Mouse (Mus musculus): ENCODE results near the gene Gtf3c5. TPM values are rescaled to one million over a fixed set of nuclear protein-coding genes. Genes with fewer than 3 reads are reported as not detected.

Gtf3c5 gene
- polyA plus RNA-seq, 1 experiment from 2014 or later = 47.7 TPM

GRCm38 (mm10) chr2:28618777-28619336, 35.3 kb upstream of the Gtf3c5 start:
- H3K4me1 ChIP-seq = no peaks in the 10 kb centered on the region
- no peaks in the 10 kb centered on the region for H3K9me3 ChIP-seq (replicated peaks)
- H3K4me2 ChIP-seq (replicated peaks) = no peak overlapping the region
- no peak overlapping the region for H3K4me3 ChIP-seq (replicated peaks)
- peaks cover 18% of the 10 kb centered on the region for H3K27me3 ChIP-seq
- no peak overlapping the region for H3K9ac ChIP-seq
- WGBS = 81% methylated on average over 6 of the region's 6 CpGs
- H3K36me3 ChIP-seq = no peaks in the 10 kb centered on the region
- no peak for ATAC-seq (ENCODE audit: insufficient number of reproducible peaks, low FRiP score, low TSS enrichment, low read depth)
- no peak overlapping the region for H3K27ac ChIP-seq (replicated peaks)

- H3K4me1 ChIP-seq = no peaks in the 10 kb centered on the region
- H3K4me2 ChIP-seq (replicated peaks) = no peak overlapping the region
- no peak overlapping the region for H3K27ac ChIP-seq (replicated peaks)
- 66% methylated on average over 8 of the region's 8 CpGs for WGBS
- no peak for ATAC-seq (ENCODE audit: insufficient number of reproducible peaks, low FRiP score, low TSS enrichment, low read depth)
- H3K9me3 ChIP-seq (replicated peaks) = no peaks in the 10 kb centered on the region
- H3K9ac ChIP-seq = no peak overlapping the region
- H3K27me3 ChIP-seq = peaks cover 18% of the 10 kb centered on the region
- H3K4me3 ChIP-seq (replicated peaks) = no peak overlapping the region
- H3K36me3 ChIP-seq = no peaks in the 10 kb centered on the region
These were observed 34.2 kb upstream of the Gtf3c5 start for GRCm38 (mm10) chr2:28617498-28618486.

GRCm38 (mm10) chr2:28616874-28617273, 33.3 kb upstream of the Gtf3c5 start:
- H3K36me3 ChIP-seq = no peaks in the 10 kb centered on the region
- H3K4me3 ChIP-seq (replicated peaks) = no peak overlapping the region
- H3K9me3 ChIP-seq (replicated peaks) = no peaks in the 10 kb centered on the region
- 76% methylated on average over 9 of the region's 9 CpGs for WGBS
- no peak overlapping the region for H3K9ac ChIP-seq
- H3K27me3 ChIP-seq = peaks cover 13% of the 10 kb centered on the region
- no peaks in the 10 kb centered on the region for H3K4me1 ChIP-seq
- ATAC-seq (ENCODE audit: insufficient number of reproducible peaks, low FRiP score, low TSS enrichment, low read depth) = no peak
- H3K27ac ChIP-seq (replicated peaks) = no peak overlapping the region
- H3K4me2 ChIP-seq (replicated peaks) = no peak overlapping the region

GRCm38 (mm10) chr2:28616358-28616757, 32.8 kb upstream of the Gtf3c5 start:
- WGBS = 41% methylated on average over 5 of the region's 5 CpGs
- H3K36me3 ChIP-seq = no peaks in the 10 kb centered on the region
- H3K4me1 ChIP-seq = no peaks in the 10 kb centered on the region
- no peaks in the 10 kb centered on the region for H3K9me3 ChIP-seq (replicated peaks)
- H3K4me3 ChIP-seq (replicated peaks) = no peak overlapping the region
- no peak overlapping the region for H3K27ac ChIP-seq (replicated peaks)
- peaks cover 8% of the 10 kb centered on the region for H3K27me3 ChIP-seq
- no peak overlapping the region for H3K4me2 ChIP-seq (replicated peaks)
- ATAC-seq (ENCODE audit: insufficient number of reproducible peaks, low FRiP score, low TSS enrichment, low read depth) = no peak
- H3K9ac ChIP-seq = no peak overlapping the region

- WGBS = 89% methylated on average over 10 of the region's 10 CpGs
- no peaks in the 10 kb centered on the region for H3K27me3 ChIP-seq
- no peaks in the 10 kb centered on the region for H3K4me1 ChIP-seq
- no peaks in the 10 kb centered on the region for H3K9me3 ChIP-seq (replicated peaks)
- no peak for ATAC-seq (ENCODE audit: insufficient number of reproducible peaks, low FRiP score, low TSS enrichment, low read depth)
- H3K27ac ChIP-seq (replicated peaks) = no peak overlapping the region
- H3K36me3 ChIP-seq = no peaks in the 10 kb centered on the region
- no peak overlapping the region for H3K4me2 ChIP-seq (replicated peaks)
- no peak overlapping the region for H3K9ac ChIP-seq
- no peak overlapping the region for H3K4me3 ChIP-seq (replicated peaks)
These were observed 30.0 kb upstream of the Gtf3c5 start for GRCm38 (mm10) chr2:28613599-28613998.

GRCm38 (mm10) chr2:28612436-28613063, 29.0 kb upstream of the Gtf3c5 start:
- no peak overlapping the region for H3K4me3 ChIP-seq (replicated peaks)

GRCm38 (mm10) chr2:28611407-28611787, 27.8 kb upstream of the Gtf3c5 start:
- Histone ChIP-seq H3K36me3 (no peaks in the 10 kb centered on the region), H3K9me3 (replicated peaks) (no peaks in the 10 kb centered on the region), H3K4me1 (peaks cover 9% of the 10 kb centered on the region; the same call in 1 of the 2 replicates), H3K9ac (no peak overlapping the region), H3K4me2 (replicated peaks) (no peak overlapping the region), H3K4me3 (replicated peaks) (no peak overlapping the region), H3K27ac (replicated peaks) (no peak overlapping the region), H3K27me3 (no peaks in the 10 kb centered on the region)
- 78% methylated on average over 17 of the region's 17 CpGs for WGBS
- ATAC-seq (ENCODE audit: insufficient number of reproducible peaks, low FRiP score, low TSS enrichment, low read depth) = no peak

More at GRCm38 (mm10) chr2:28612436-28613063, 29.0 kb upstream of the Gtf3c5 start:
- no peak for ATAC-seq (ENCODE audit: insufficient number of reproducible peaks, low FRiP score, low TSS enrichment, low read depth)
- no peak overlapping the region for H3K27ac ChIP-seq (replicated peaks)
- H3K9ac ChIP-seq = no peak overlapping the region
- H3K4me2 ChIP-seq (replicated peaks) = no peak overlapping the region
- H3K9me3 ChIP-seq (replicated peaks) = no peaks in the 10 kb centered on the region
- 60% methylated on average over 10 of the region's 10 CpGs for WGBS
- no peaks in the 10 kb centered on the region for H3K36me3 ChIP-seq
- peaks cover 3% of the 10 kb centered on the region; the same call in 1 of the 2 replicates for H3K4me1 ChIP-seq
- H3K27me3 ChIP-seq = no peaks in the 10 kb centered on the region

- Histone ChIP-seq H3K9ac (no peak overlapping the region), H3K4me2 (replicated peaks) (no peak overlapping the region), H3K9me3 (replicated peaks) (no peaks in the 10 kb centered on the region), H3K4me3 (replicated peaks) (no peak overlapping the region), H3K27ac (replicated peaks) (no peak overlapping the region), H3K36me3 (no peaks in the 10 kb centered on the region), H3K4me1 (peaks cover 9% of the 10 kb centered on the region; the same call in 1 of the 2 replicates), H3K27me3 (no peaks in the 10 kb centered on the region)
- WGBS = 72% methylated on average over 12 of the region's 12 CpGs
- no peak for ATAC-seq (ENCODE audit: insufficient number of reproducible peaks, low FRiP score, low TSS enrichment, low read depth)
These were observed 27.3 kb upstream of the Gtf3c5 start for GRCm38 (mm10) chr2:28610716-28611406.

- H3K4me2 ChIP-seq (replicated peaks) = no peak overlapping the region
- no peak for ATAC-seq (ENCODE audit: insufficient number of reproducible peaks, low FRiP score, low TSS enrichment, low read depth)
- H3K36me3 ChIP-seq = no peaks in the 10 kb centered on the region
- 86% methylated on average over 10 of the region's 10 CpGs for WGBS
- peaks cover 9% of the 10 kb centered on the region; the same call in 1 of the 2 replicates for H3K4me1 ChIP-seq
- H3K27ac ChIP-seq (replicated peaks) = no peak overlapping the region
- no peak overlapping the region for H3K9ac ChIP-seq
- no peaks in the 10 kb centered on the region for H3K27me3 ChIP-seq
- no peaks in the 10 kb centered on the region for H3K9me3 ChIP-seq (replicated peaks)
- no peak overlapping the region for H3K4me3 ChIP-seq (replicated peaks)
These were observed 26.3 kb upstream of the Gtf3c5 start for GRCm38 (mm10) chr2:28609851-28610250.

GRCm38 (mm10) chr2:28607341-28608165, 24.0 kb upstream of the Gtf3c5 start:
- Histone ChIP-seq H3K27ac (replicated peaks) (no peak overlapping the region), H3K9me3 (replicated peaks) (no peaks in the 10 kb centered on the region), H3K4me3 (replicated peaks) (no peak overlapping the region), H3K36me3 (no peaks in the 10 kb centered on the region), H3K27me3 (no peaks in the 10 kb centered on the region), H3K4me2 (replicated peaks) (no peak overlapping the region), H3K4me1 (peaks cover 9% of the 10 kb centered on the region; the same call in 1 of the 2 replicates), H3K9ac (no peak overlapping the region)
- ATAC-seq (ENCODE audit: insufficient number of reproducible peaks, low FRiP score, low TSS enrichment, low read depth) = no peak
- 42% methylated on average over 10 of the region's 10 CpGs for WGBS
